Comparison of ENCODE assay signal across 21 mouse cellular contexts in the genomic region with DNA sequence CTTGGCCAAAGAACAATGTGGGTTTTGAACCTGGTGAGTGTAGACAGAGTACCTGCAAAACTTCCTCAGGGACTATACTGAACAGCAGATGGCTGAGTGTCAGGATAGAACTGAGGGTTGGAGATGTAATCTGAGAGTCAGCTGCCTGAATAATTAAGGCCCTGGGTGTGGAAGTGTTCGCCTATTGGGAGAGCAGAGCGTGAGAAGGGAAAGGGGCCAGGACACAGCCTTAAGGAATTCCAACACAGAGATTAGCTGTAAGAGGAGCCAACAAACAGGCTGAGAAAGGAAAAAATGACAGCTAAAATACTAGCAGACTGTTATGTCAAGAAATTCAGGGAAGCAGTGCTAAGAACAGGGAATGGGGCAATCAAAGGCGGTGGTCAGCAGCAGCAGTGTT.
A peak's percentile ranks its signal among the peaks of the same experiment; 100 is the strongest.
DNase-seq lines count a peak whose midpoint lies in the region; ATAC-seq and TF ChIP-seq lines count a peak whose summit lies in the region.
"Had no signal": no experiment of that assay in that cellular context is flagged by ENCODE, and none has a peak within 500 bp of the region (broad histone marks: within the 10 kb centered on the region; RNA-seq: fewer than 3 reads in every experiment).

No protein-coding gene starts in this region.

- DNase-seq in gastrocnemius, adult 18-20 months (ENCODE audit: low spot score): peak; percentile 3
- no peak for DNase-seq in gastrocnemius, postnatal 14 days
- peak; percentile 6 for DNase-seq in lung, embryonic 14.5 days
- DNase-seq in lung, postnatal 14 days: no peak
- peak; percentile 58 for DNase-seq in fibroblast of lung, adult 2 months (ENCODE audit: low read depth)
- peak; percentile 5 to 8 for DNase-seq in heart, postnatal 36 days
- DNase-seq in frontal cortex, postnatal 36 days (ENCODE audit: low spot score in 2 of 2): no peak
- DNase-seq: adrenal gland, postnatal 10 days; cerebellum, adult 8-10 months; kidney, adult 8-10 months; kidney, postnatal 25 days; layer of hippocampus, postnatal 36 days had no signal

- H3K27ac ChIP-seq in lung, embryonic 14.5 days (ENCODE audit: low read depth): no peak overlapping the region
- H3K27ac ChIP-seq: forebrain, embryonic 12.5 days; hindbrain, embryonic 15.5 days; layer of hippocampus, adult 2 months; liver, embryonic 14.5 days; midbrain, embryonic 12.5 days; neural tube, embryonic 15.5 days; stomach, postnatal 0 days had no signal

- H3K4me3 ChIP-seq in lung, embryonic 14.5 days (ENCODE audit: low read depth, low read length): no peak overlapping the region
- H3K4me3 ChIP-seq: forebrain, embryonic 12.5 days; hindbrain, embryonic 15.5 days; layer of hippocampus, adult 2 months; midbrain, embryonic 12.5 days; neural tube, embryonic 15.5 days had no signal

- no peak for ATAC-seq in lung, embryonic 14.5 days (ENCODE audit: insufficient read depth)
- ATAC-seq in erythroblast, adult 5-6 weeks (replicated peaks; ENCODE audit: low FRiP score, poor library complexity, severe bottlenecking): no peak
- ATAC-seq: CD4-positive, CD25-positive, alpha-beta regulatory T cell, adult 4 months had no signal

- 45% methylated on average over 3 of the region's 3 CpGs for WGBS in lung, embryonic 14.5 days

- no peaks in the 10 kb centered on the region for H3K36me3 ChIP-seq in lung, embryonic 14.5 days (ENCODE audit: insufficient read depth)
- H3K36me3 ChIP-seq: forebrain, embryonic 12.5 days; hindbrain, embryonic 15.5 days; midbrain, embryonic 12.5 days; neural tube, embryonic 15.5 days had no signal

- no peaks in the 10 kb centered on the region for H3K27me3 ChIP-seq in lung, embryonic 14.5 days (ENCODE audit: insufficient read depth, low read length)
- H3K27me3 ChIP-seq: hindbrain, embryonic 15.5 days; neural tube, embryonic 15.5 days had no signal

- no peak for TF ChIP-seq CTCF in lung, embryonic 14.5 days (IDR thresholded peaks at IDR 0.05; ENCODE audit: low read depth)

- no peak overlapping the region for H3K9ac ChIP-seq in lung, embryonic 14.5 days
- H3K9ac ChIP-seq: forebrain, embryonic 12.5 days; hindbrain, embryonic 15.5 days; liver, embryonic 14.5 days; midbrain, embryonic 12.5 days; neural tube, embryonic 15.5 days had no signal

- intact Hi-C loops in gastrocnemius, postnatal 14 days (cut with DNase I; ENCODE audit: low total_unique reads): no loop called here
- intact Hi-C loops in heart, postnatal 36 days (cut with DNase I): no loop called here

- H3K9me3 ChIP-seq in lung, embryonic 14.5 days (ENCODE audit: low read depth, low read length): no peaks in the 10 kb centered on the region
- H3K9me3 ChIP-seq: forebrain, embryonic 12.5 days; hindbrain, embryonic 15.5 days; midbrain, embryonic 12.5 days; neural tube, embryonic 15.5 days had no signal

- no peaks in the 10 kb centered on the region for H3K4me1 ChIP-seq in lung, embryonic 14.5 days (ENCODE audit: insufficient read depth)
- H3K4me1 ChIP-seq: forebrain, embryonic 12.5 days; hindbrain, embryonic 15.5 days; midbrain, embryonic 12.5 days; neural tube, embryonic 15.5 days had no signal

- no peak overlapping the region for H3K4me2 ChIP-seq in lung, embryonic 14.5 days
- H3K4me2 ChIP-seq: forebrain, embryonic 12.5 days; hindbrain, embryonic 15.5 days; midbrain, embryonic 12.5 days; neural tube, embryonic 15.5 days had no signal

Comparison
In these comparisons a context has a peak if more than half of its experiments do, and no peak if none do; other contexts are left out.
1. DNase-seq: peak in gastrocnemius, adult 18-20 months (single experiment), lung, embryonic 14.5 days (single experiment), fibroblast of lung, adult 2 months (single experiment) and heart, postnatal 36 days (2 of 2); none in gastrocnemius, postnatal 14 days (single experiment), lung, postnatal 14 days (single experiment) and frontal cortex, postnatal 36 days (0 of 2).